7 mouse cellular contexts compared by ENCODE assay signal in genomic region chr1:62964291-62964690, GRCm38 (mm10).
DNase-seq lines count a peak whose midpoint lies in the region; ATAC-seq and TF ChIP-seq lines count a peak whose summit lies in the region.

No protein-coding gene starts in this region.

- H3K36me3 ChIP-seq in intestine, embryonic 15.5 days = no peaks in the 10 kb centered on the region
- H3K36me3 ChIP-seq in midbrain, embryonic 15.5 days (replicated peaks) = no peaks in the 10 kb centered on the region
- H3K36me3 ChIP-seq in testis, adult 2 months (ENCODE audit: control insufficient read depth, insufficient read depth, low read length) = no peaks in the 10 kb centered on the region

- H3K9me3 ChIP-seq in intestine, embryonic 15.5 days = no peaks in the 10 kb centered on the region
- no peaks in the 10 kb centered on the region; the same call in 1 of the 2 replicates for H3K9me3 ChIP-seq in midbrain, embryonic 15.5 days

- TF ChIP-seq POLR2A in testis, adult 2 months (IDR thresholded peaks at IDR 0.05; ENCODE audit: control insufficient read depth, low read depth, low read length) = no peak

- no peak overlapping the region for H3K4me3 ChIP-seq in intestine, embryonic 15.5 days (replicated peaks)
- no peak overlapping the region for H3K4me3 ChIP-seq in midbrain, embryonic 15.5 days
- H3K4me3 ChIP-seq in testis, adult 2 months (ENCODE audit: control insufficient read depth, low read depth, low read length) = no peak overlapping the region

- H3K9ac ChIP-seq in intestine, embryonic 15.5 days = no peak overlapping the region
- H3K9ac ChIP-seq in midbrain, embryonic 15.5 days = no peak overlapping the region

- H3K27ac ChIP-seq in intestine, embryonic 15.5 days = no peak overlapping the region
- no peak overlapping the region for H3K27ac ChIP-seq in midbrain, embryonic 15.5 days
- no peak overlapping the region for H3K27ac ChIP-seq in testis, adult 2 months (ENCODE audit: control insufficient read depth, insufficient read depth, low read depth, low read length)

- DNase-seq in adipocyte (ENCODE audit: low spot score) = peak; percentile 71
- peak; percentile 8 to 14 for DNase-seq in gastrocnemius, adult 8-10 months (ENCODE audit: low spot score in 2 of 2)
- peak; percentile 69 to 77 for DNase-seq in left cerebral cortex, postnatal 10 days (ENCODE audit: extremely low spot score in 1 of 2, low spot score in 2 of 2)

- no peaks in the 10 kb centered on the region for H3K27me3 ChIP-seq in intestine, embryonic 15.5 days (replicated peaks)
- no peaks in the 10 kb centered on the region for H3K27me3 ChIP-seq in midbrain, embryonic 15.5 days (replicated peaks)
- H3K27me3 ChIP-seq in testis, adult 2 months (ENCODE audit: control insufficient read depth, insufficient read depth, low read length) = no peaks in the 10 kb centered on the region

- 20% methylated on average over 6 of the region's 6 CpGs for WGBS in intestine, embryonic 15.5 days
- 21% methylated on average over 6 of the region's 6 CpGs for WGBS in midbrain, embryonic 15.5 days

- ATAC-seq in common myeloid progenitor, adult 5-6 weeks (replicated peaks; ENCODE audit: low read depth, poor library complexity, severe bottlenecking) = peak; percentile 87; the same call in 1 of the 2 replicates
- peak; percentile 86 for ATAC-seq in intestine, embryonic 15.5 days
- peak; percentile 94 for ATAC-seq in midbrain, embryonic 15.5 days (replicated peaks)

- no peaks in the 10 kb centered on the region for H3K4me1 ChIP-seq in intestine, embryonic 15.5 days (replicated peaks)
- peaks cover 8% of the 10 kb centered on the region; the same call in 1 of the 2 replicates for H3K4me1 ChIP-seq in midbrain, embryonic 15.5 days
- H3K4me1 ChIP-seq in testis, adult 2 months (ENCODE audit: control insufficient read depth, insufficient read depth, low read length) = peaks cover 3% of the 10 kb centered on the region; the same call in 1 of the 2 replicates

- intact Hi-C loops in left cerebral cortex, postnatal 10 days (cut with DNase I) = loop anchor here (10.0 kb wide), 3 partner anchors 179 to 1589 kb away; partner anchors contain the start of gene Nrp2

- TF ChIP-seq CTCF in testis, adult 2 months (IDR thresholded peaks at IDR 0.05; ENCODE audit: control insufficient read depth, insufficient read depth, insufficient replicate concordance, low read depth, low read length) = peak; percentile 83; the same call in 1 of the 2 replicates

- no peak overlapping the region for H3K4me2 ChIP-seq in intestine, embryonic 15.5 days (replicated peaks)
- H3K4me2 ChIP-seq in midbrain, embryonic 15.5 days = no peak overlapping the region

Comparison
In these comparisons a context has a peak if more than half of its experiments do, and no peak if none do; other contexts are left out.
1. DNase-seq: peak in every context shown above with its lines; median percentile 73 in left cerebral cortex, postnatal 10 days; 71 in adipocyte; 11 in gastrocnemius, adult 8-10 months.